Mouse (Mus musculus): ENCODE results near the gene Parp2. TPM values are rescaled to one million over a fixed set of nuclear protein-coding genes. Genes with fewer than 3 reads are reported as not detected.
A peak's percentile ranks its signal among the peaks of the same experiment; 100 is the strongest.

Parp2 gene
- total RNA-seq, 2 experiments from 2014 or later, result 62.1 to 78.7 TPM

- ATAC-seq (ENCODE audit: poor library complexity, severe bottlenecking), result no peak
Measured at GRCm38 (mm10) chr14:50826579-50826978, 18.9 kb downstream of the Parp2 start.

GRCm38 (mm10) chr14:50829878-50830277 is 22.2 kb downstream of the Parp2 start:
- peak; percentile 57 for ATAC-seq (ENCODE audit: poor library complexity, severe bottlenecking)

GRCm38 (mm10) chr14:50833964-50834363 is 26.3 kb downstream of the Parp2 start:
- peak; percentile 88 for ATAC-seq (ENCODE audit: poor library complexity, severe bottlenecking)

- peak; percentile 31 for ATAC-seq (ENCODE audit: poor library complexity, severe bottlenecking)
Measured at GRCm38 (mm10) chr14:50834435-50834834, 26.8 kb downstream of the Parp2 start.

- ATAC-seq (ENCODE audit: poor library complexity, severe bottlenecking), result no peak
Measured at GRCm38 (mm10) chr14:50837236-50837635, 29.6 kb downstream of the Parp2 start.

- ATAC-seq (ENCODE audit: poor library complexity, severe bottlenecking), result no peak
Measured at GRCm38 (mm10) chr14:50855788-50856187, 48.1 kb downstream of the Parp2 start.

GRCm38 (mm10) chr14:50862641-50863040 is 55.0 kb downstream of the Parp2 start:
- no peak for ATAC-seq (ENCODE audit: poor library complexity, severe bottlenecking)

- ATAC-seq (ENCODE audit: poor library complexity, severe bottlenecking), result peak; percentile 90
Measured at GRCm38 (mm10) chr14:50865005-50865404, 57.4 kb downstream of the Parp2 start.

- ATAC-seq (ENCODE audit: poor library complexity, severe bottlenecking), result no peak
Measured at GRCm38 (mm10) chr14:50866966-50867365, 59.3 kb downstream of the Parp2 start.

- ATAC-seq (ENCODE audit: poor library complexity, severe bottlenecking), result no peak
Measured at GRCm38 (mm10) chr14:50868211-50868610, 60.6 kb downstream of the Parp2 start.

- no peak for ATAC-seq (ENCODE audit: poor library complexity, severe bottlenecking)
Measured at GRCm38 (mm10) chr14:50868656-50869055, 61.0 kb downstream of the Parp2 start.

- ATAC-seq (ENCODE audit: poor library complexity, severe bottlenecking), result peak; percentile 93
Measured at GRCm38 (mm10) chr14:50869889-50870804, 62.5 kb downstream of the Parp2 start, which contains the start of gene Tep1. Gene Tep1 (minus strand): TSS chr14:50870560.

GRCm38 (mm10) chr14:50870805-50871143 is 63.1 kb downstream of the Parp2 start:
- no peak; the same call in none of the 2 replicates for ATAC-seq (ENCODE audit: poor library complexity, severe bottlenecking)

Other genes with a start within 250 kb of the Parp2 start
- not detected in 2 replicates for gene Olfr744, start 193.0 kb upstream of the Parp2 start, total RNA-seq (2015)
- gene Olfr744, start 193.0 kb upstream of the Parp2 start, total RNA-seq (2017), result not detected in 2 replicates
- gene Olfr745, start 168.5 kb upstream of the Parp2 start, total RNA-seq (2015), result not detected in 2 replicates
- gene Olfr745, start 168.5 kb upstream of the Parp2 start, total RNA-seq (2017), result not detected in 2 replicates
- gene Olfr746, start 160.8 kb upstream of the Parp2 start, total RNA-seq (2015), result not detected in 2 replicates
- gene Olfr746, start 160.8 kb upstream of the Parp2 start, total RNA-seq (2017), result not detected in 2 replicates
- gene Olfr747, start 114.6 kb upstream of the Parp2 start, total RNA-seq (2015), result not detected in 2 replicates
- gene Olfr747, start 114.6 kb upstream of the Parp2 start, total RNA-seq (2017), result not detected in 2 replicates
- gene Olfr748, start 100.5 kb upstream of the Parp2 start, total RNA-seq (2015), result not detected in 2 replicates
- gene Olfr748, start 100.5 kb upstream of the Parp2 start, total RNA-seq (2017), result not detected in 2 replicates
- not detected in 2 replicates for gene Olfr749, start 62.7 kb upstream of the Parp2 start, total RNA-seq (2015)
- gene Olfr749, start 62.7 kb upstream of the Parp2 start, total RNA-seq (2017), result not detected in 2 replicates
- gene Ttc5, start 22.3 kb upstream of the Parp2 start, total RNA-seq (2015), result 21.2 and 23.1 TPM in 2 replicates
- gene Ttc5, start 22.3 kb upstream of the Parp2 start, total RNA-seq (2017), result 35.4 and 39.4 TPM in 2 replicates
- not detected in 2 replicates for gene Ccnb1ip1, start 109 bp upstream of the Parp2 start, total RNA-seq (2015)
- gene Ccnb1ip1, start 109 bp upstream of the Parp2 start, total RNA-seq (2017), result not detected in 2 replicates
- 200 and 215 TPM in 2 replicates for gene Tep1, start 62.7 kb downstream of the Parp2 start, total RNA-seq (2015)
- gene Tep1, start 62.7 kb downstream of the Parp2 start, total RNA-seq (2017), result 131 and 161 TPM in 2 replicates
- gene Klhl33, start 89.7 kb downstream of the Parp2 start, total RNA-seq (2015), result 0.07 and 0.27 TPM in 2 replicates
- gene Klhl33, start 89.7 kb downstream of the Parp2 start, total RNA-seq (2017), result 0.28 and 0.40 TPM in 2 replicates
- 101 and 107 TPM in 2 replicates for gene Osgep, start 117.1 kb downstream of the Parp2 start, total RNA-seq (2015)
- gene Osgep, start 117.1 kb downstream of the Parp2 start, total RNA-seq (2017), result 87.9 and 125 TPM in 2 replicates
- 46.3 and 64.2 TPM in 2 replicates for gene Apex1, start 117.1 kb downstream of the Parp2 start, total RNA-seq (2015)
- gene Apex1, start 117.1 kb downstream of the Parp2 start, total RNA-seq (2017), result 34.8 and 47.0 TPM in 2 replicates
- 115 and 118 TPM in 2 replicates for gene Pip4p1, start 123.0 kb downstream of the Parp2 start, total RNA-seq (2015)
- 38.5 and 39.9 TPM in 2 replicates for gene Pip4p1, start 123.0 kb downstream of the Parp2 start, total RNA-seq (2017)
- 329 and 405 TPM in 2 replicates for gene Pnp, start 123.2 kb downstream of the Parp2 start, total RNA-seq (2015)
- 158 and 204 TPM in 2 replicates for gene Pnp, start 123.2 kb downstream of the Parp2 start, total RNA-seq (2017)
- gene Gm49342, start 136.7 kb downstream of the Parp2 start, total RNA-seq (2015), result 43.8 TPM in 1 of 2 replicates, not detected in the other
- 161 and 177 TPM in 2 replicates for gene Gm49342, start 136.7 kb downstream of the Parp2 start, total RNA-seq (2017)
- gene Pnp2, start 148.2 kb downstream of the Parp2 start, total RNA-seq (2015), result 14.4 and 16.7 TPM in 2 replicates
- 6.7 and 9.6 TPM in 2 replicates for gene Pnp2, start 148.2 kb downstream of the Parp2 start, total RNA-seq (2017)
- gene Rnase10, start 199.9 kb downstream of the Parp2 start, total RNA-seq (2015), result not detected in 2 replicates
- gene Rnase10, start 199.9 kb downstream of the Parp2 start, total RNA-seq (2017), result not detected in 2 replicates
- 0.11 TPM in 1 of 2 replicates, not detected in the other for gene Rnase9, start 234.0 kb downstream of the Parp2 start, total RNA-seq (2015)
- not detected in 2 replicates for gene Rnase9, start 234.0 kb downstream of the Parp2 start, total RNA-seq (2017)
- not detected in 2 replicates for gene Rnase11, start 242.3 kb downstream of the Parp2 start, total RNA-seq (2015)
- not detected in 2 replicates for gene Rnase11, start 242.3 kb downstream of the Parp2 start, total RNA-seq (2017)
- 11.4 and 11.6 TPM in 2 replicates for gene Rnase12, start 249.8 kb downstream of the Parp2 start, total RNA-seq (2015)
- 8.2 and 10.4 TPM in 2 replicates for gene Rnase12, start 249.8 kb downstream of the Parp2 start, total RNA-seq (2017)